Comparison of ENCODE assay signal across 8 mouse cellular contexts in the genomic region with DNA sequence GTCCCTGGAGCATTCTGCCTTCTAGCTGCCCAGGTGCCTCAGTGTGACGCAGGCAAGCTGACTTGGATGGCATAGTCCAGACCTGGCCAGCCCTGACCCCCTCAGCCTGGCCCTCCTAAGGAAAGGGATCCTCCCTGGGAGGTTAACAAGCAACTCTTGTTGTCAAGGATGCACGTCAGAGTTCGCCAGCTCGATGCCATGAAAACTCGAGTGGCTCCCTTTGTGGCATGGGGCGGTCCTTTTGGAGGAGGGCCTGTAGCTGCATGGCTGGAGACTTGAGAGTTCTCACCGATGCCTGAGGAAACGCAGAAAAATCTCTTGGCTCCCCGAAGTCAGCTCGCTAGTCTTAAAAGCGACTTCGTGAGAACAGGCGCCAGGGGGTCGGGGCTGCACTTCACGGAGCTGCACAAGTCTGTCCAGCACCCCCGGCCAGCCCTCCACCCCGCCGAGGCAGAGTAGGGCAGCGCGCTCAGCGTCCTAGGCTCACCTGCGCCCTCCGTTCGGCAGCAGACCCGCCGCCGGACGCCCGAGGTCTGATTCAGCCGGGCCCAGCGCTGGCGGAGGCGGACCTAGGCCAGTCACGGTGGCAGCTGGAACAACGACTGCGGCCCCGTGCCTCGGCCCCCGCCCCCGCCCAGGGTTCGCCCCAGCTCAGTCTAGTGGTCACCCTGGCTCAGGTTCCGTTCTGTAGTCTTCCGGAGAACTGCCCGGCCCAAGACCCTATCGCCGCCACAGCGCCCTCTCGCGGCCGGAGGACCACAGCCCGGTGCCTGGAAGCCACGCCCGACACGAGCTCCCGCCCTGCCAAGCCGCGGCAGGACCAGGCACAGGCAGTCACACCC. TPM values are rescaled to one million over a fixed set of nuclear protein-coding genes. Genes with fewer than 3 reads are reported as not detected.
DNase-seq lines count a peak whose midpoint lies in the region; ATAC-seq and TF ChIP-seq lines count a peak whose summit lies in the region.

Gene Inpp5e, minus strand, starts transcription at position 689 of the 842 bp plus-strand sequence.

- peaks cover 22% of the 10 kb centered on the region for H3K36me3 ChIP-seq in forebrain, embryonic 15.5 days

- peak within 1 kb of the TSS; percentile 77 for H3K4me2 ChIP-seq in forebrain, embryonic 15.5 days (replicated peaks)

- intact Hi-C loops in heart, postnatal 25 days (cut with DNase I) = loop anchor here (5.0 kb wide), 1 partner anchor 81 kb away; no protein-coding TSS in a partner anchor

- peak within 1 kb of the TSS; percentile 72 for H3K27ac ChIP-seq in forebrain, embryonic 15.5 days (replicated peaks)

- TF ChIP-seq POLR2A in lung, adult 2 months (IDR thresholded peaks at IDR 0.05; ENCODE audit: borderline replicate concordance, extremely low read depth, low read depth, low read length) = 0 out of 2 replicates have a peak, but pooled peaks have one; percentile 20

- H3K9ac ChIP-seq in forebrain, embryonic 15.5 days (replicated peaks) = peak within 1 kb of the TSS; percentile 93

- peaks cover 40% of the 10 kb centered on the region for H3K4me1 ChIP-seq in forebrain, embryonic 15.5 days
- peaks cover 11% of the 10 kb centered on the region for H3K4me1 ChIP-seq in lung, adult 2 months (ENCODE audit: control insufficient read depth, insufficient read depth, low read length)

- ATAC-seq in forebrain, embryonic 15.5 days (replicated peaks) = peak; percentile 94
- ATAC-seq in neutrophil, adult 5-6 weeks (ENCODE audit: extremely low read depth, insufficient number of reproducible peaks, low FRiP score, poor library complexity, severe bottlenecking) = peak; percentile 89

- no peaks in the 10 kb centered on the region for H3K27me3 ChIP-seq in forebrain, embryonic 15.5 days

- peak; percentile 56; the same call in 1 of the 2 replicates for TF ChIP-seq CTCF in lung, adult 2 months (IDR thresholded peaks at IDR 0.05; ENCODE audit: insufficient read depth, low read length)

- no peaks in the 10 kb centered on the region for H3K9me3 ChIP-seq in forebrain, embryonic 15.5 days

- DNase-seq in ES-CJ7 (ENCODE audit: low read depth, low spot score) = peak; percentile 90
- peak; percentile 97 for DNase-seq in cerebellum, adult 11 months
- DNase-seq in heart, postnatal 25 days (ENCODE audit: low spot score) = peak; percentile 90
- peak; percentile 91 to 96 for DNase-seq in layer of hippocampus, adult 18-20 months (ENCODE audit: low spot score in 2 of 2)
- DNase-seq in lung, adult 2 months = peak; percentile 99
- peak; percentile 84 for DNase-seq in thymus, adult 18-20 months

- H3K4me3 ChIP-seq in forebrain, embryonic 15.5 days = peak within 1 kb of the TSS; percentile 88
- peak within 1 kb of the TSS; percentile 82 for H3K4me3 ChIP-seq in lung, adult 2 months (replicated peaks; ENCODE audit: extremely low read depth, low read depth, low read length)

- under 1% methylated on average over 57 of the region's 57 CpGs for WGBS in forebrain, embryonic 15.5 days
- under 1% methylated on average over 56 of the region's 57 CpGs for WGBS in lung, adult 2 months

RNA-seq across cellular contexts. Expression of gene Inpp5e, which starts in this region (rescaled TPM):
- 20.6 and 22.4 TPM in 2 replicates for polyA plus RNA-seq in forebrain, embryonic 15.5 days (2015; fragmentation: Nextera tagmentation; extraction: Ambion mirVana)
- total RNA-seq in heart, postnatal 25 days (2021) = 10 to 100 TPM; 15.2 to 16.9 TPM
- 10 to 100 TPM; 23.3 to 24.5 TPM for total RNA-seq in layer of hippocampus, adult 18-20 months (2021)
- polyA plus RNA-seq in lung, adult 2 months (2012; rRNA removed) = 26.4 and 27.2 TPM in 2 replicates
- 17.1 and 18.5 TPM in 2 replicates for total RNA-seq in neutrophil, adult 5-6 weeks (2017)

Comparison
In these comparisons a context has a peak if more than half of its experiments do, and no peak if none do; other contexts are left out.
1. Peak in every context shown above with its lines: DNase-seq, ATAC-seq, H3K4me3 ChIP-seq and H3K27ac ChIP-seq.